Mouse (Mus musculus) hindbrain, postnatal 0 days (tissue): ENCODE results near the gene Mtmr10. TPM values are rescaled to one million over a fixed set of nuclear protein-coding genes. Genes with fewer than 3 reads are reported as not detected.

ENCODE experiments used
- ATAC-seq: fragments of 200-750 bp; cut with Nextera tagmentation; 2 replicates; pipeline ENCODE4 v1.8.0; 2017; ENCODE audit warnings: mild to moderate bottlenecking, moderate TSS enrichment, moderate library complexity
- DNase-seq: peaks from one replicate; pipeline ENCODE4 v3.0.0-alpha.2; 2015; ENCODE audit warnings: low spot score
- H3K27ac ChIP-seq: fragments of 300-500 bp; sonication (generic); 2 replicates; pipeline ENCODE4 v1.5.1; 2014; ENCODE audit warnings: mild to moderate bottlenecking
- H3K27me3 ChIP-seq: fragments of 300-500 bp; sonication (generic); 2 replicates; pipeline ENCODE4 v1.6.1; 2014; ENCODE audit warnings: low read length, mixed read lengths; ENCODE audit not compliant: insufficient read depth
- H3K36me3 ChIP-seq: fragments of 300-500 bp; sonication (generic); 2 replicates; pipeline ENCODE4 v1.6.1; 2014; ENCODE audit warnings: low read length, mixed read lengths; ENCODE audit not compliant: insufficient read depth
- H3K4me1 ChIP-seq: fragments of 300-500 bp; sonication (generic); 2 replicates; pipeline ENCODE4 v1.6.1; 2014; ENCODE audit warnings: antibody characterized with exemption, low read length, mixed read lengths; ENCODE audit not compliant: insufficient read depth
- H3K4me2 ChIP-seq: fragments of 300-500 bp; sonication (generic); 2 replicates; pipeline ENCODE4 v1.6.1; 2014; ENCODE audit warnings: low read depth, mild to moderate bottlenecking, low read length, moderate library complexity, mixed read lengths
- H3K4me3 ChIP-seq: fragments of 300-500 bp; sonication (generic); 2 replicates; pipeline ENCODE4 v1.5.1; 2014; ENCODE audit warnings: low read length
- H3K9ac ChIP-seq: fragments of 300-500 bp; sonication (generic); replicated peaks from 2 replicates; pipeline ENCODE4 v1.6.1; 2014; ENCODE audit warnings: mild to moderate bottlenecking, low read length, moderate library complexity, mixed read lengths
- H3K9me3 ChIP-seq: fragments of 300-500 bp; sonication (generic); 2 replicates; pipeline ENCODE4 v1.6.1; 2016; ENCODE audit warnings: low read length, mixed read lengths
- CTCF ChIP-seq: IDR thresholded peaks from 2 replicates; pipeline ENCODE4 v1.5.1; 2016; ENCODE audit warnings: antibody characterized with exemption, control low read depth, low read depth
- WGBS: fragments of 180-500 bp; shearing (Covaris S2); extraction: QIAGEN DNeasy Blood & Tissue Kit; methylation state at CpG from one replicate; pipeline ENCODE4 v1.1.7; 2014; 5-methylcytosine and 5-hydroxymethylcytosine counted together
- polyA plus RNA-seq: library from polyadenylated mRNA; unstranded; fragments of >200 nt; fragmentation: Nextera tagmentation; extraction: Ambion mirVana; gene quantifications from 2 replicates; pipeline ENCODE4 v1.2.1, GENCODE M21; 2015
- total RNA-seq: library from RNA; depleted of rRNA; stranded (reverse); fragments of >200 nt; gene quantifications from 2 replicates; pipeline ENCODE4 v1.2.3, GENCODE M21; 2014

The Mtmr10 gene
- total and polyA plus RNA-seq, 2 experiments from 2014 or later = 9.5 to 11.7 TPM

GRCm38 (mm10) chr7:64244371-64244770 is 43.1 kb upstream of the Mtmr10 start:
- H3K4me2 ChIP-seq = no peak overlapping the region
- WGBS = 81% methylated on average over 6 of the region's 6 CpGs
- H3K27ac ChIP-seq = no peak overlapping the region
- no peaks in the 10 kb centered on the region for H3K36me3 ChIP-seq
- H3K27me3 ChIP-seq = no peaks in the 10 kb centered on the region
- DNase-seq (no peak), ATAC-seq (no peak)
- H3K4me1 ChIP-seq = no peaks in the 10 kb centered on the region
- H3K9ac ChIP-seq = no peak overlapping the region
- H3K4me3 ChIP-seq = no peak overlapping the region
- no peaks in the 10 kb centered on the region for H3K9me3 ChIP-seq
- TF ChIP-seq CTCF = no peak

GRCm38 (mm10) chr7:64246713-64247112 is 40.7 kb upstream of the Mtmr10 start:
- ATAC-seq (no peak), DNase-seq (no peak)
- 34% methylated on average over 4 of the region's 4 CpGs for WGBS
- no peaks in the 10 kb centered on the region for H3K36me3 ChIP-seq
- H3K4me1 ChIP-seq = no peaks in the 10 kb centered on the region
- no peak overlapping the region for H3K9ac ChIP-seq
- TF ChIP-seq CTCF = no peak
- H3K9me3 ChIP-seq = no peaks in the 10 kb centered on the region
- H3K4me3 ChIP-seq = no peak overlapping the region
- no peaks in the 10 kb centered on the region for H3K27me3 ChIP-seq
- no peak overlapping the region for H3K4me2 ChIP-seq
- no peak overlapping the region for H3K27ac ChIP-seq

- Histone ChIP-seq H3K4me1 (no peaks in the 10 kb centered on the region), H3K27ac (no peak overlapping the region), H3K4me3 (no peak overlapping the region), H3K36me3 (no peaks in the 10 kb centered on the region), H3K4me2 (no peak overlapping the region), H3K27me3 (no peaks in the 10 kb centered on the region), H3K9me3 (no peaks in the 10 kb centered on the region), H3K9ac (no peak overlapping the region)
- no peak for TF ChIP-seq CTCF
- DNase-seq = no peak
- 94% methylated on average over 1 of the region's 1 CpGs for WGBS
- no peak for ATAC-seq
Measured at GRCm38 (mm10) chr7:64248352-64248751, 39.1 kb upstream of the Mtmr10 start.

GRCm38 (mm10) chr7:64249715-64250114 is 37.7 kb upstream of the Mtmr10 start:
- no peak for ATAC-seq
- no peaks in the 10 kb centered on the region for H3K4me1 ChIP-seq
- 72% methylated on average over 4 of the region's 4 CpGs for WGBS

GRCm38 (mm10) chr7:64250417-64250816 is 37.0 kb upstream of the Mtmr10 start:
- no peak for ATAC-seq
- H3K4me1 ChIP-seq = no peaks in the 10 kb centered on the region
- WGBS = 89% methylated on average over 7 of the region's 7 CpGs

More at GRCm38 (mm10) chr7:64249715-64250114, 37.7 kb upstream of the Mtmr10 start:
- no peaks in the 10 kb centered on the region for H3K27me3 ChIP-seq
- no peaks in the 10 kb centered on the region for H3K9me3 ChIP-seq
- TF ChIP-seq CTCF = no peak
- no peak overlapping the region for H3K4me3 ChIP-seq
- H3K9ac ChIP-seq = no peak overlapping the region
- no peak overlapping the region for H3K4me2 ChIP-seq
- no peaks in the 10 kb centered on the region for H3K36me3 ChIP-seq
- DNase-seq = no peak
- no peak overlapping the region for H3K27ac ChIP-seq

GRCm38 (mm10) chr7:64253736-64254135 is 33.7 kb upstream of the Mtmr10 start:
- TF ChIP-seq CTCF = no peak
- WGBS = 80% methylated on average over 3 of the region's 3 CpGs
- DNase-seq = no peak

More at GRCm38 (mm10) chr7:64250417-64250816, 37.0 kb upstream of the Mtmr10 start:
- no peaks in the 10 kb centered on the region for H3K36me3 ChIP-seq
- H3K9me3 ChIP-seq = no peaks in the 10 kb centered on the region
- DNase-seq = no peak
- no peak for TF ChIP-seq CTCF
- H3K27ac ChIP-seq = no peak overlapping the region
- no peak overlapping the region for H3K9ac ChIP-seq
- H3K27me3 ChIP-seq = no peaks in the 10 kb centered on the region
- H3K4me3 ChIP-seq = no peak overlapping the region
- H3K4me2 ChIP-seq = no peak overlapping the region

GRCm38 (mm10) chr7:64265502-64266279 is 21.8 kb upstream of the Mtmr10 start:
- Histone ChIP-seq H3K36me3 (no peaks in the 10 kb centered on the region), H3K9me3 (no peaks in the 10 kb centered on the region), H3K9ac (no peak overlapping the region), H3K4me2 (no peak overlapping the region), H3K4me1 (no peaks in the 10 kb centered on the region), H3K4me3 (no peak overlapping the region), H3K27ac (no peak overlapping the region), H3K27me3 (no peaks in the 10 kb centered on the region)
- WGBS = 77% methylated on average over 13 of the region's 13 CpGs
- ATAC-seq = no peak
- no peak for DNase-seq
- no peak for TF ChIP-seq CTCF

More at GRCm38 (mm10) chr7:64253736-64254135, 33.7 kb upstream of the Mtmr10 start:
- H3K27ac ChIP-seq = no peak overlapping the region
- no peak overlapping the region for H3K4me3 ChIP-seq
- H3K9me3 ChIP-seq = no peaks in the 10 kb centered on the region
- H3K9ac ChIP-seq = no peak overlapping the region
- H3K4me1 ChIP-seq = no peaks in the 10 kb centered on the region
- ATAC-seq = no peak
- H3K27me3 ChIP-seq = no peaks in the 10 kb centered on the region
- no peaks in the 10 kb centered on the region for H3K36me3 ChIP-seq
- no peak overlapping the region for H3K4me2 ChIP-seq
